Mouse (Mus musculus) naive thymus-derived CD4-positive, alpha-beta T cell, adult 2 months (primary cell): ENCODE results near the gene Slc9a9.
A peak's percentile ranks its signal among the peaks of the same experiment; 100 is the strongest.

Experiments
- DNase-seq: peaks from one replicate; pipeline ENCODE4 v3.0.0-alpha.2; 2011; ENCODE audit warnings: low read depth

Gene Slc9a9

GRCm38 (mm10) chr9:94838479-94839031 is 168.8 kb downstream of the Slc9a9 start:
- DNase-seq: no peak

GRCm38 (mm10) chr9:94839204-94839603 is 169.5 kb downstream of the Slc9a9 start:
- DNase-seq: no peak

- no peak for DNase-seq
These were observed 170.7 kb downstream of the Slc9a9 start for GRCm38 (mm10) chr9:94840398-94840797.

GRCm38 (mm10) chr9:94840972-94841371 is 171.3 kb downstream of the Slc9a9 start:
- DNase-seq: no peak

- DNase-seq: no peak
These were observed 174.5 kb downstream of the Slc9a9 start for GRCm38 (mm10) chr9:94844176-94844575.

- DNase-seq: no peak
These were observed 177.9 kb downstream of the Slc9a9 start for GRCm38 (mm10) chr9:94847624-94848023.

- DNase-seq: no peak
These were observed 181.8 kb downstream of the Slc9a9 start for GRCm38 (mm10) chr9:94851550-94851949.

GRCm38 (mm10) chr9:94856093-94856492 is 186.4 kb downstream of the Slc9a9 start:
- no peak for DNase-seq

GRCm38 (mm10) chr9:94868557-94868956 is 198.8 kb downstream of the Slc9a9 start:
- no peak for DNase-seq

- DNase-seq: peak; percentile 3
These were observed 199.5 kb downstream of the Slc9a9 start for GRCm38 (mm10) chr9:94869023-94869799.

GRCm38 (mm10) chr9:94882517-94882916 is 212.8 kb downstream of the Slc9a9 start:
- no peak for DNase-seq

- DNase-seq: no peak
These were observed 213.7 kb downstream of the Slc9a9 start for GRCm38 (mm10) chr9:94883435-94883834.

- DNase-seq: no peak
These were observed 215.4 kb downstream of the Slc9a9 start for GRCm38 (mm10) chr9:94885151-94885550.

GRCm38 (mm10) chr9:94889647-94890046 is 219.9 kb downstream of the Slc9a9 start:
- no peak for DNase-seq

- no peak for DNase-seq
These were observed 226.2 kb downstream of the Slc9a9 start for GRCm38 (mm10) chr9:94895882-94896281.

GRCm38 (mm10) chr9:94904180-94904579 is 234.5 kb downstream of the Slc9a9 start:
- DNase-seq: no peak

GRCm38 (mm10) chr9:94907020-94907610 is 237.4 kb downstream of the Slc9a9 start:
- DNase-seq: no peak

GRCm38 (mm10) chr9:94912071-94912470 is 242.4 kb downstream of the Slc9a9 start:
- no peak for DNase-seq

GRCm38 (mm10) chr9:94922062-94922461 is 252.4 kb downstream of the Slc9a9 start:
- no peak for DNase-seq

GRCm38 (mm10) chr9:94925845-94926244 is 256.1 kb downstream of the Slc9a9 start:
- no peak for DNase-seq

- peak; percentile 63 for DNase-seq
These were observed 257.4 kb downstream of the Slc9a9 start for GRCm38 (mm10) chr9:94927101-94927500.

- DNase-seq: peak; percentile 80
These were observed 275.9 kb downstream of the Slc9a9 start for GRCm38 (mm10) chr9:94945569-94946135.

GRCm38 (mm10) chr9:94947246-94947645 is 277.5 kb downstream of the Slc9a9 start:
- no peak for DNase-seq
